Mouse (Mus musculus) cortical plate, adult 2 months (tissue): ENCODE results near the gene Ddrgk1.

Experiments
- CTCF ChIP-seq: fragments of 200-500 bp; IDR thresholded peaks from 2 replicates; pipeline ENCODE4 v1.5.1; 2011; ENCODE audit warnings: mild to moderate bottlenecking, control low read depth, low read length; ENCODE audit not compliant: insufficient read depth; ENCODE audit errors: extremely low read depth
- POLR2A ChIP-seq: fragments of 200-500 bp; IDR thresholded peaks from 2 replicates; pipeline ENCODE4 v1.6.1; 2011; ENCODE audit warnings: mild to moderate bottlenecking, low read length, control low read depth; ENCODE audit not compliant: insufficient read depth; ENCODE audit errors: extremely low read depth

DNA sequence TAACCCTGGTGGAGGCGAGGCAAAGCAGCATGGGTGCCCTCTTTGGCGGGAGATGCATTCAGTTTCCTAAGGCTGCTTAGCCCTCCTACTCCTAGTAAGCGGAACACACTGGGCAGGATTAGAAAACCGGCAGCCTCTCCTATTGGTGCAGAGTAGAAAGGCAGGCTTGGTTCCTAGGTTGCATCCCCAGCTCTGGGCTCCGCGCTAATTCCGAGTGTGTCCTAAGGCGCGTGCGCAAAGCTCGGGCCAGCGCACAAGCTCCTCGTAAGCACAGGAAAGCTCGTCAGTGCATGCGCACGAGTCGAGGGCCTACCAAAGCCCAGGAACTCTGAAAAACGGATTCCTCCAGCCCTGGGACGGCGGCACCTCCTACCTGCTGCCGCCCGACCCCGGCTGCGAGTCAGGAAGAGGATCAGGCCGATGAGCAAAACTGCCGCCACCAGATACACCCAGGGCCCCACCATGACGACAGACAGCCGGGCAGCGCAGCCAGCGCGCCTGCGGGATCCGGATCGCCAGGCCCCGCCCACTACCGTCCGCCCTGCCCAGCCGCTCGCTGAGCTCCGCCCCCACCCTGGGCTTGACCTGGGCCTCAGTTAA, at the start of gene Ddrgk1:
- TF ChIP-seq POLR2A (peak; percentile 80; the same call in 1 of the 2 replicates), CTCF (peak; percentile 21; the same call in 1 of the 2 replicates)
